Comparison of ENCODE assay signal across 21 mouse cellular contexts in genomic region chr2:50818557-50819304, GRCm38 (mm10).
DNase-seq lines count a peak whose midpoint lies in the region; ATAC-seq and TF ChIP-seq lines count a peak whose summit lies in the region.
"Had no signal": no experiment of that assay in that cellular context is flagged by ENCODE, and none has a peak within 500 bp of the region (broad histone marks: within the 10 kb centered on the region; RNA-seq: fewer than 3 reads in every experiment).

No protein-coding gene starts in this region.

- 73% methylated on average over 7 of the region's 7 CpGs for WGBS in heart, embryonic 11.5 days (ENCODE audit: insufficient replicate concordance)
- 60% methylated on average over 7 of the region's 7 CpGs for WGBS in kidney, postnatal 0 days
- WGBS in lung, postnatal 0 days, result 52% methylated on average over 7 of the region's 7 CpGs

- TF ChIP-seq CTCF in kidney, postnatal 0 days (IDR thresholded peaks at IDR 0.05; ENCODE audit: low read depth), result no peak
- TF ChIP-seq CTCF in lung, postnatal 0 days (IDR thresholded peaks at IDR 0.05), result no peak

- no peak overlapping the region for H3K9ac ChIP-seq in heart, embryonic 11.5 days (ENCODE audit: low read depth, low read length)
- H3K9ac ChIP-seq in kidney, postnatal 0 days (ENCODE audit: low read depth, low read length), result no peak overlapping the region
- no peak overlapping the region for H3K9ac ChIP-seq in lung, postnatal 0 days (replicated peaks; ENCODE audit: low read depth)
- H3K9ac ChIP-seq: embryonic facial prominence, embryonic 12.5 days; forebrain, embryonic 13.5 days; liver, embryonic 15.5 days had no signal

- H3K4me2 ChIP-seq in heart, embryonic 11.5 days, result no peak overlapping the region
- H3K4me2 ChIP-seq in kidney, postnatal 0 days (ENCODE audit: low read length), result no peak overlapping the region
- H3K4me2 ChIP-seq in lung, postnatal 0 days (replicated peaks; ENCODE audit: low read depth, low read length), result no peak overlapping the region
- H3K4me2 ChIP-seq: embryonic facial prominence, embryonic 12.5 days; forebrain, embryonic 13.5 days; liver, embryonic 15.5 days; midbrain, embryonic 11.5 days had no signal

- DNase-seq in heart, adult 11 months, result peak; percentile 82
- DNase-seq in kidney, postnatal 0 days (ENCODE audit: low spot score), result no peak
- DNase-seq in kidney, adult 11 months, result no peak
- DNase-seq in lung, postnatal 0 days (ENCODE audit: low spot score), result peak; percentile 32
- DNase-seq in lung, adult 18-20 months, result no peak
- DNase-seq in spleen, postnatal 14 days (ENCODE audit: low spot score in 2 of 2), result no peak
- DNase-seq: adrenal gland, postnatal 25 days; cerebellum, adult 9-10 months; gastrocnemius, postnatal 36 days; heart, postnatal 10 days; kidney, adult 2 months; kidney, postnatal 4 days; right cerebral cortex, adult 18-20 months; right cerebral cortex, postnatal 4 days had no signal

- H3K9me3 ChIP-seq in heart, embryonic 11.5 days (replicated peaks; ENCODE audit: control insufficient read depth, low read length), result no peaks in the 10 kb centered on the region
- no peaks in the 10 kb centered on the region for H3K9me3 ChIP-seq in kidney, postnatal 0 days (replicated peaks; ENCODE audit: low read length)
- H3K9me3 ChIP-seq in lung, postnatal 0 days (ENCODE audit: low read length), result no peaks in the 10 kb centered on the region
- H3K9me3 ChIP-seq: embryonic facial prominence, embryonic 12.5 days; forebrain, embryonic 13.5 days; liver, embryonic 15.5 days had no signal

- H3K27ac ChIP-seq in heart, embryonic 11.5 days (ENCODE audit: low read depth, low read length), result no peak overlapping the region
- H3K27ac ChIP-seq in kidney, postnatal 0 days, result peak overlapping the region; percentile 5; the same call in 1 of the 2 replicates
- H3K27ac ChIP-seq in lung, postnatal 0 days (ENCODE audit: low read length), result no peak overlapping the region
- H3K27ac ChIP-seq: embryonic facial prominence, embryonic 12.5 days; forebrain, embryonic 13.5 days; hindbrain, postnatal 0 days; liver, embryonic 15.5 days had no signal

- H3K36me3 ChIP-seq in heart, embryonic 11.5 days (ENCODE audit: control insufficient read depth, insufficient read depth, low read length), result no peaks in the 10 kb centered on the region
- H3K36me3 ChIP-seq in kidney, postnatal 0 days (ENCODE audit: insufficient read depth, low read length), result no peaks in the 10 kb centered on the region
- no peaks in the 10 kb centered on the region for H3K36me3 ChIP-seq in lung, postnatal 0 days (ENCODE audit: insufficient read depth, low read length)
- H3K36me3 ChIP-seq: embryonic facial prominence, embryonic 12.5 days; liver, embryonic 15.5 days had no signal

- no peak for TF ChIP-seq EP300 in lung, postnatal 0 days (IDR thresholded peaks at IDR 0.05)

- H3K4me3 ChIP-seq in heart, embryonic 11.5 days (ENCODE audit: low read depth, low read length), result no peak overlapping the region
- no peak overlapping the region for H3K4me3 ChIP-seq in kidney, postnatal 0 days (replicated peaks; ENCODE audit: low read depth, low read length)
- H3K4me3 ChIP-seq in lung, postnatal 0 days (ENCODE audit: low read depth, low read length), result no peak overlapping the region
- H3K4me3 ChIP-seq: embryonic facial prominence, embryonic 12.5 days; forebrain, embryonic 13.5 days; liver, embryonic 15.5 days had no signal

- no peaks in the 10 kb centered on the region for H3K27me3 ChIP-seq in heart, embryonic 11.5 days (ENCODE audit: control insufficient read depth, insufficient read depth, low read length)
- H3K27me3 ChIP-seq in kidney, postnatal 0 days (ENCODE audit: insufficient read depth, low read length), result no peaks in the 10 kb centered on the region
- H3K27me3 ChIP-seq in lung, postnatal 0 days (replicated peaks; ENCODE audit: insufficient read depth, low read length), result no peaks in the 10 kb centered on the region
- H3K27me3 ChIP-seq: embryonic facial prominence, embryonic 12.5 days; liver, embryonic 15.5 days had no signal

- 0 out of 2 replicates have a peak, but pooled peaks cover 2% of the 10 kb centered on the region for H3K4me1 ChIP-seq in heart, embryonic 11.5 days (ENCODE audit: control insufficient read depth, insufficient read depth, low read length)
- no peaks in the 10 kb centered on the region for H3K4me1 ChIP-seq in kidney, postnatal 0 days (replicated peaks; ENCODE audit: insufficient read depth, low read length)
- H3K4me1 ChIP-seq in lung, postnatal 0 days (ENCODE audit: insufficient read depth, low read depth, low read length), result no peaks in the 10 kb centered on the region
- H3K4me1 ChIP-seq: forebrain, embryonic 13.5 days; liver, embryonic 15.5 days had no signal

- ATAC-seq in heart, embryonic 11.5 days (replicated peaks; ENCODE audit: insufficient number of reproducible peaks, low FRiP score, low TSS enrichment), result no peak
- no peak for ATAC-seq in kidney, postnatal 0 days (replicated peaks; ENCODE audit: low FRiP score, low read depth)
- no peak for ATAC-seq in lung, postnatal 0 days
- ATAC-seq: CD4-positive, CD25-positive, alpha-beta regulatory T cell, adult 4 months; forebrain, embryonic 13.5 days; hindbrain, postnatal 0 days had no signal

Comparison
In these comparisons a context has a peak if more than half of its experiments do, and no peak if none do; other contexts are left out.
1. DNase-seq: peak in heart, adult 11 months (single experiment) and lung, postnatal 0 days (single experiment); none in kidney, postnatal 0 days (single experiment), kidney, adult 11 months (single experiment), lung, adult 18-20 months (0 of 2) and spleen, postnatal 14 days (0 of 2).